Mouse (Mus musculus) hindbrain, embryonic 13.5 days (tissue): ENCODE data around the gene Zfp82. TPM values are rescaled to one million over a fixed set of nuclear protein-coding genes. Genes with fewer than 3 reads are reported as not detected.
A peak's percentile ranks its signal among the peaks of the same experiment; 100 is the strongest.
"Not testable (repeated sequence)": the region's sequence is repeated elsewhere in the genome, so short reads cannot be mapped to it uniquely, and the experiment has no call there.

Experiments used
- ATAC-seq: fragments of 200-750 bp; cut with Nextera tagmentation; 2 replicates; pipeline ENCODE4 v1.8.0; 2017; ENCODE audit warnings: moderate TSS enrichment; ENCODE audit not compliant: low FRiP score
- H3K27ac ChIP-seq: fragments of 300-500 bp; sonication (generic); 2 replicates; pipeline ENCODE4 v1.5.1; 2015; ENCODE audit warnings: inconsistent platforms, mild to moderate bottlenecking, moderate library complexity
- H3K27me3 ChIP-seq: fragments of 300-500 bp; sonication (generic); 2 replicates; pipeline ENCODE4 v1.6.1; 2015; ENCODE audit warnings: mild to moderate bottlenecking, inconsistent platforms
- H3K36me3 ChIP-seq: fragments of 300-500 bp; sonication (generic); 2 replicates; pipeline ENCODE4 v1.6.1; 2015; ENCODE audit warnings: mild to moderate bottlenecking, inconsistent platforms
- H3K4me1 ChIP-seq: fragments of 300-500 bp; sonication (generic); replicated peaks from 2 replicates; pipeline ENCODE4 v1.6.1; 2015; ENCODE audit warnings: inconsistent platforms
- H3K4me2 ChIP-seq: fragments of 300-500 bp; sonication (generic); 2 replicates; pipeline ENCODE4 v1.6.1; 2015; ENCODE audit warnings: inconsistent platforms, mild to moderate bottlenecking, moderate library complexity
- H3K4me3 ChIP-seq: fragments of 300-500 bp; sonication (generic); 2 replicates; pipeline ENCODE4 v1.5.1; 2015; ENCODE audit warnings: mild to moderate bottlenecking, inconsistent platforms
- H3K9ac ChIP-seq: fragments of 300-500 bp; sonication (generic); 2 replicates; pipeline ENCODE4 v1.6.1; 2015; ENCODE audit warnings: mild to moderate bottlenecking, inconsistent platforms
- H3K9me3 ChIP-seq: fragments of 300-500 bp; sonication (generic); 2 replicates; pipeline ENCODE4 v1.6.1; 2016; ENCODE audit warnings: inconsistent platforms
- WGBS: fragments of 180-500 bp; shearing (Covaris S2); methylation state at CpG from one replicate; pipeline ENCODE4 v1.1.7; 2015; 5-methylcytosine and 5-hydroxymethylcytosine counted together
- polyA plus RNA-seq: library from polyadenylated mRNA; unstranded; fragments of >200 nt; fragmentation: Nextera tagmentation; extraction: Ambion mirVana; gene quantifications from 2 replicates; pipeline ENCODE4 v1.2.1, GENCODE M21; 2015

Gene Zfp82
- 12.8 and 12.9 TPM in 2 replicates for polyA plus RNA-seq

GRCm38 (mm10) chr7:30072146-30073028, at the start of gene Zfp82:
Gene Zfp82 (minus strand): TSS chr7:30072900.
- Histone ChIP-seq H3K27me3 (no peaks in the 10 kb centered on the region), H3K9ac (peak within 1 kb of the TSS; percentile 89), H3K4me3 (peak within 1 kb of the TSS; percentile 89), H3K4me1 (peaks cover 13% of the 10 kb centered on the region), H3K4me2 (peak within 1 kb of the TSS; percentile 90), H3K9me3 (no peaks in the 10 kb centered on the region), H3K36me3 (peaks cover 38% of the 10 kb centered on the region), H3K27ac (peak within 1 kb of the TSS; percentile 90)
- under 1% methylated on average over 47 of the region's 50 CpGs for WGBS
- peak; percentile 95 for ATAC-seq

DNA sequence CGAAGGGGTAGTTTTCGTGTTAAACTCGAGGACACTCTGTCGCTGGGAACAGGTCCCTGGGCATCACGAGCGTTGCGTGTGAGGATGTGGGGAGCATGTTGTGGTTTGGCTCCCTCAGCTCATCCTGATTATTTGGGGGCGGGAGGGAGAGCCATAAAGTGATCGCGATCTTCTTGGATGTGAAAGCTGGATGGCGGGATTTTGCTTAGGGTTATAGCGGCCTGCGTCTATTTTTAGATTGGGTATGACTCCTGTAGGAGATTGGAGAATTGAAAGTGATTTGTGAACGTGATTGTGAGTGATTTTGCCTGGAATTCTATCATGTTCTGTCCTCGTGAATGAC, 49.5 kb upstream of the Zfp82 start:
- 4% methylated on average over 15 of the region's 15 CpGs for WGBS
- H3K9me3 ChIP-seq = no peaks in the 10 kb centered on the region
- H3K9ac ChIP-seq = peak overlapping the region; percentile 83
- peak overlapping the region; percentile 88 for H3K27ac ChIP-seq
- H3K36me3 ChIP-seq = peaks cover 15% of the 10 kb centered on the region
- H3K4me2 ChIP-seq = peak overlapping the region; percentile 73
- H3K4me3 ChIP-seq = peak overlapping the region; percentile 74
- no peaks in the 10 kb centered on the region for H3K27me3 ChIP-seq
- ATAC-seq = peak; percentile 62
- peaks cover 7% of the 10 kb centered on the region for H3K4me1 ChIP-seq

GRCm38 (mm10) chr7:30121308-30122187, 48.8 kb upstream of the Zfp82 start, which contains the start of gene Zfp382:
Gene Zfp382 (plus strand): TSS chr7:30121942.
- H3K27me3 ChIP-seq = no peaks in the 10 kb centered on the region
- peak within 1 kb of the TSS; percentile 83 for H3K9ac ChIP-seq
- WGBS = under 1% methylated on average over 61 of the region's 61 CpGs
- H3K27ac ChIP-seq = peak within 1 kb of the TSS; percentile 88
- peak; percentile 96 for ATAC-seq
- peaks cover 7% of the 10 kb centered on the region for H3K4me1 ChIP-seq
- peaks cover 9% of the 10 kb centered on the region for H3K36me3 ChIP-seq
- H3K4me3 ChIP-seq = peak within 1 kb of the TSS; percentile 74
- H3K4me2 ChIP-seq = peak within 1 kb of the TSS; percentile 73
- H3K9me3 ChIP-seq = peaks cover under 1% of the 10 kb centered on the region; the same call in 1 of the 2 replicates

GRCm38 (mm10) chr7:30117935-30118334, 45.2 kb upstream of the Zfp82 start:
- ATAC-seq, H3K4me3 ChIP-seq, H3K4me2 ChIP-seq, H3K27me3 ChIP-seq, H3K4me1 ChIP-seq, H3K9ac ChIP-seq, H3K27ac ChIP-seq, H3K36me3 ChIP-seq: not testable (repeated sequence)
- 96% methylated on average over 12 of the region's 12 CpGs for WGBS
- peaks cover 21% of the 10 kb centered on the region for H3K9me3 ChIP-seq

GRCm38 (mm10) chr7:30116076-30116475, 43.4 kb upstream of the Zfp82 start:
- H3K27me3 ChIP-seq = no peaks in the 10 kb centered on the region
- ATAC-seq = no peak
- no peak overlapping the region for H3K9ac ChIP-seq
- H3K9me3 ChIP-seq = peaks cover 21% of the 10 kb centered on the region
- H3K27ac ChIP-seq = no peak overlapping the region
- no peaks in the 10 kb centered on the region; the same call in 1 of the 2 replicates for H3K4me1 ChIP-seq
- no peak overlapping the region for H3K4me3 ChIP-seq
- peaks cover 10% of the 10 kb centered on the region; the same call in 1 of the 2 replicates for H3K36me3 ChIP-seq
- H3K4me2 ChIP-seq = no peak overlapping the region
- 94% methylated on average over 5 of the region's 5 CpGs for WGBS

GRCm38 (mm10) chr7:30099297-30099696, 26.6 kb upstream of the Zfp82 start:
- no peak for ATAC-seq
- WGBS = 98% methylated on average over 13 of the region's 13 CpGs
- H3K4me3 ChIP-seq = no peak overlapping the region

GRCm38 (mm10) chr7:30095551-30096125, 22.9 kb upstream of the Zfp82 start:
- peak overlapping the region; percentile 98; the same call in 1 of the 2 replicates for H3K27ac ChIP-seq
- 3% methylated on average over 5 of the region's 5 CpGs for WGBS
- H3K4me3 ChIP-seq = peak overlapping the region; percentile 64
- ATAC-seq = no peak
- H3K27me3 ChIP-seq = no peaks in the 10 kb centered on the region
- H3K9ac ChIP-seq = peak overlapping the region; percentile 83
- peaks cover 31% of the 10 kb centered on the region for H3K36me3 ChIP-seq
- peak overlapping the region; percentile 61 for H3K4me2 ChIP-seq
- no peaks in the 10 kb centered on the region for H3K9me3 ChIP-seq
- H3K4me1 ChIP-seq = peaks cover 30% of the 10 kb centered on the region

More at GRCm38 (mm10) chr7:30099297-30099696, 26.6 kb upstream of the Zfp82 start:
- Histone ChIP-seq H3K4me2 (no peak overlapping the region), H3K36me3 (peaks cover 63% of the 10 kb centered on the region), H3K27me3 (no peaks in the 10 kb centered on the region), H3K27ac (no peak overlapping the region), H3K9me3 (peaks cover 14% of the 10 kb centered on the region), H3K9ac (no peak overlapping the region), H3K4me1 (peaks cover 24% of the 10 kb centered on the region)

GRCm38 (mm10) chr7:30094646-30095429, 22.1 kb upstream of the Zfp82 start, which contains the start of gene Zfp260:
Gene Zfp260 (plus strand): TSS chr7:30094777.
- Histone ChIP-seq H3K4me2 (peak within 1 kb of the TSS; percentile 61), H3K27ac (peak within 1 kb of the TSS; percentile 98), H3K4me1 (peaks cover 30% of the 10 kb centered on the region), H3K27me3 (no peaks in the 10 kb centered on the region), H3K4me3 (peak within 1 kb of the TSS; percentile 64), H3K9me3 (no peaks in the 10 kb centered on the region), H3K9ac (peak within 1 kb of the TSS; percentile 83), H3K36me3 (peaks cover 23% of the 10 kb centered on the region)
- WGBS = 1% methylated on average over 26 of the region's 26 CpGs
- ATAC-seq = peak; percentile 75

DNA sequence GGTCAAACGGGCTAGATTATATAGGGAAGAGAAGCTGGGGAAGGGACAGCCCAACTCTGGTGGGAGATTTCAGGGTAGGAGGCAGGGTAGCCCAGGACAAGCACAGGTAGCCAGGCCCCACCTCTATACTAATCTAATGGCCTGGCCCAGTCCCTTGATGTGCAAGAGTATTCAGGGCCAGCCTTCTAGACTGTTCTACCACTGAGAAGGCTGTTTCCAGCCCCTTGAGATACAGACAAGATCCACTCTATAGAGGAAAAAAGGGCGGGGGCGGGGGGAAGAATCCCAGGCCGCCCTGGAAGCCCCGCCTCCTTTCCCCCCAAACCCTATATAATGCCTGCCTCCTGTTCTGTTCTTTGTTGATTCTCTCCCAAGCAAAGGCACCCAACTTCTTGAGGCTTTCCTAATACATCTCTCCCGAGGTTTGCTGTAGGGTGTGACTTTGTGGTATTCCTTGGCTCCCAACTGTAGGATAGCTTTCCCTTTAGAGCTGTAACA, 21.3 kb upstream of the Zfp82 start:
- ATAC-seq = no peak
- Histone ChIP-seq H3K4me3 (peak overlapping the region; percentile 64), H3K9ac (no peak overlapping the region), H3K4me1 (peaks cover 35% of the 10 kb centered on the region), H3K36me3 (peaks cover 15% of the 10 kb centered on the region), H3K9me3 (no peaks in the 10 kb centered on the region), H3K27me3 (no peaks in the 10 kb centered on the region), H3K27ac (peak overlapping the region; percentile 98), H3K4me2 (peak overlapping the region; percentile 61)
- WGBS = 79% methylated on average over 6 of the region's 6 CpGs

GRCm38 (mm10) chr7:30092666-30093065, 20.0 kb upstream of the Zfp82 start:
- Histone ChIP-seq H3K4me1 (peaks cover 44% of the 10 kb centered on the region), H3K4me3 (no peak overlapping the region), H3K9me3 (no peaks in the 10 kb centered on the region), H3K36me3 (peaks cover 8% of the 10 kb centered on the region; the same call in 1 of the 2 replicates), H3K27ac (no peak overlapping the region), H3K9ac (no peak overlapping the region), H3K4me2 (no peak overlapping the region), H3K27me3 (no peaks in the 10 kb centered on the region)
- WGBS = 80% methylated on average over 9 of the region's 9 CpGs
- ATAC-seq = no peak
